Mouse (Mus musculus): Measurements from ENCODE around the gene Galnt15.

DNA sequence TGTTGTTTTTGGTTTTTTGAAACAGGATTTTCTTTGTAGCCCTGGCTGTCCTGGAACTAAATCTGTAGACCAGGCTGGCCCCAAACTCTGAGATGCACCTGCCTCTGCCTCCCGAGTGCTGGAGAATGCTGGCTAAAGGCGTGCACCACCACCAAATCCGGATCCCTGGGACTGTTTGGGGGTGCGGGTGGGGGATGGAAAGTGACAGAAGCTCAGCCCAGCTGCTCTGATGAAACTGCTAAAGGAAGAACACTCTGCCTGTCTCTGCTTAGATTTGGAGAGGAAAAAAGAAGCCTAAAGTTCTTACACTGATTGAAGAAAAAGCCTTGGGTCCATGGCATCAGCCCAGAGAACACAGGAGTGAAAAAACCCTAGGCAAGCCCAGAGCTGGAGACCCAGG lies 74.8 kb downstream of the Galnt15 start:
- TF ChIP-seq CTCF (conservative IDR thresholded peaks at IDR 0.05; ENCODE audit: insufficient read depth, insufficient read length, low read depth, low read length) (no peak), POLR2A (IDR thresholded peaks at IDR 0.05; ENCODE audit: low read depth, low read length) (no peak)

All from kidney, adult 2 months (tissue).